Mouse (Mus musculus) kidney, adult 2 months (tissue): ENCODE results near the gene Tmem236.

ENCODE experiments used
- CTCF ChIP-seq: fragments of 200-500 bp; conservative IDR thresholded peaks from 2 replicates; pipeline ENCODE4 v1.5.1; 2011; ENCODE audit warnings: low read depth, mild to moderate bottlenecking, control low read depth, low read length, moderate library complexity, mixed read lengths; ENCODE audit not compliant: insufficient read depth, insufficient read length
- POLR2A ChIP-seq: fragments of 200-500 bp; IDR thresholded peaks from one replicate; pipeline ENCODE4 v1.6.1; 2011; ENCODE audit warnings: low read depth, low read length, control low read depth

GRCm38 (mm10) chr2:14145311-14145710 is 29.0 kb upstream of the Tmem236 start:
- no peak for TF ChIP-seq CTCF
- TF ChIP-seq POLR2A = no peak
